ENCODE assay signal across 8 mouse cellular contexts in genomic region chrX:126226216-126226615, GRCm38 (mm10).
DNase-seq lines count a peak whose midpoint lies in the region; TF ChIP-seq lines count a peak whose summit lies in the region.
"Not testable (repeated sequence)": the region's sequence is repeated elsewhere in the genome, so short reads cannot be mapped to it uniquely, and the experiment has no call there.

No protein-coding gene starts in this region.

- dilution Hi-C loops in CH12.LX (cut with MboI; ENCODE audit: extremely low pct_ligation_motif_present, extremely low pct_unique_long_range_greater_than_20kb, low sequenced_read_pairs) = not testable (repeated sequence)

- H3K4me2 ChIP-seq in CH12.LX (ENCODE audit: insufficient read depth, low read depth, poor library complexity, severe bottlenecking) = not testable (repeated sequence)
- peak overlapping the region; percentile 66 for H3K4me2 ChIP-seq in myocyte (ENCODE audit: low read depth)

- in situ Hi-C loops in CH12.LX (cut with MboI; ENCODE audit: low pct_ligation_motif_present, low pct_unique_long_range_greater_than_20kb, low sequenced_read_pairs) = not testable (repeated sequence)

- DNase-seq in 3T3-L1 (ENCODE audit: low read depth, low spot score) (peak; percentile 79), 416B (ENCODE audit: low read depth) (peak; percentile 75), A20 (ENCODE audit: low read depth, low spot score) (peak; percentile 1), CH12.LX (ENCODE audit: extremely low read depth) (peak; percentile 3), MEL (ENCODE audit: low read depth, low spot score) (peak; percentile 27), NIH3T3 (ENCODE audit: low read depth) (peak; percentile 52), adipocyte (ENCODE audit: low spot score) (peak; percentile 4)

- H3K27me3 ChIP-seq in CH12.LX (replicated peaks); MEL (ENCODE audit: control insufficient read depth in 1 of 2, insufficient read depth in 2 of 2, low read length in 2 of 2); myocyte (ENCODE audit: control insufficient read depth, insufficient read depth, insufficient read length): not testable (repeated sequence)

- H3K79me2 ChIP-seq in CH12.LX (replicated peaks; ENCODE audit: control insufficient read depth, extremely low read depth, insufficient read depth, poor library complexity, severe bottlenecking); MEL (ENCODE audit: control insufficient read depth, insufficient read depth, low read length, poor library complexity); myocyte (ENCODE audit: control insufficient read depth, insufficient read depth): not testable (repeated sequence)

- TF ChIP-seq RAD21 in CH12.LX (IDR thresholded peaks at IDR 0.05; ENCODE audit: low read depth, low read length); MEL (IDR thresholded peaks at IDR 0.05; ENCODE audit: low read depth, low read length): not testable (repeated sequence)

- not testable (repeated sequence) for H3K9ac ChIP-seq in CH12.LX (ENCODE audit: insufficient read depth, low read depth); MEL (ENCODE audit: control insufficient read depth, low read depth, low read length, poor library complexity, severe bottlenecking)

- H3K4me3 ChIP-seq in CH12.LX (replicated peaks in 1 of 3; ENCODE audit: low read depth in 2 of 3, low read length in 2 of 3, poor library complexity in 1 of 3); myocyte: not testable (repeated sequence)
- peak overlapping the region; percentile 54 to 95; a peak in 3 of 4 replicates for H3K4me3 ChIP-seq in MEL (ENCODE audit: control insufficient read depth in 1 of 2, insufficient read depth in 1 of 2, low read depth in 2 of 2, low read length in 2 of 2)

- TF ChIP-seq POLR2A in CH12.LX (IDR thresholded peaks at IDR 0.05; ENCODE audit: low read depth, low read length); MEL (IDR thresholded peaks at IDR 0.05; ENCODE audit: control insufficient read depth in 1 of 2, insufficient read depth in 1 of 2, low read depth in 1 of 2, low read length in 2 of 2, poor library complexity in 1 of 2); myocyte (IDR thresholded peaks at IDR 0.05; ENCODE audit: insufficient read length, low read depth): not testable (repeated sequence)

- not testable (repeated sequence) for H3K4me1 ChIP-seq in CH12.LX (ENCODE audit: control insufficient read depth in 1 of 2, insufficient read depth in 2 of 2); MEL (ENCODE audit: control insufficient read depth in 1 of 2, insufficient read depth in 2 of 2, low read length in 2 of 2)

- not testable (repeated sequence) for TF ChIP-seq EP300 in CH12.LX (IDR thresholded peaks at IDR 0.05; ENCODE audit: low read length); MEL (IDR thresholded peaks at IDR 0.05; ENCODE audit: low read depth in 1 of 2, low read length in 2 of 2)

- H3ac ChIP-seq in myocyte (ENCODE audit: control insufficient read depth, insufficient read length) = not testable (repeated sequence)

- not testable (repeated sequence) for H3K27ac ChIP-seq in CH12.LX (ENCODE audit: insufficient read depth, low read depth); MEL (ENCODE audit: control insufficient read depth, low read depth, low read length)

- H3K36me3 ChIP-seq in CH12.LX (replicated peaks in 1 of 2; ENCODE audit: control insufficient read depth in 1 of 2, insufficient read depth in 1 of 2, low read length in 1 of 2); MEL (ENCODE audit: control insufficient read depth in 1 of 2, insufficient read depth in 2 of 2, low read length in 2 of 2); myocyte (ENCODE audit: control insufficient read depth, insufficient read depth): not testable (repeated sequence)

- H3K9me3 ChIP-seq in CH12.LX (replicated peaks; ENCODE audit: low read length); MEL (replicated peaks; ENCODE audit: insufficient read depth, low read length): not testable (repeated sequence)

- TF ChIP-seq CTCF in CH12.LX (conservative IDR thresholded peaks at IDR 0.05 in 1 of 2, IDR thresholded peaks at IDR 0.05 in 1 of 2; ENCODE audit: low read depth in 2 of 2, low read length in 2 of 2); MEL (IDR thresholded peaks at IDR 0.05 in 2 of 3, conservative IDR thresholded peaks at IDR 0.05 in 1 of 3; ENCODE audit: control insufficient read depth in 1 of 3, insufficient read depth in 1 of 3, low read depth in 2 of 3, low read length in 3 of 3, poor library complexity in 1 of 3, severe bottlenecking in 1 of 3): not testable (repeated sequence)

Comparison
In these comparisons a context has a peak if more than half of its experiments do, and no peak if none do; other contexts are left out.
1. DNase-seq: peak in every context shown above with its lines; median percentile 79 in 3T3-L1; 75 in 416B; 52 in NIH3T3; 27 in MEL; 4 in adipocyte; 3 in CH12.LX; 1 in A20.